Mouse (Mus musculus): ENCODE results near the gene Mapk8ip2. TPM values are rescaled to one million over a fixed set of nuclear protein-coding genes. Genes with fewer than 3 reads are reported as not detected.

The Mapk8ip2 gene
- total and polyA plus RNA-seq, 3 experiments: 0.04 TPM; not detected in 2

GRCm38 (mm10) chr15:89424621-89425020 is 29.1 kb upstream of the Mapk8ip2 start:
- DNase-seq (ENCODE audit: extremely low read depth): no peak
- Histone ChIP-seq H3K27me3 (replicated peaks) (no peaks in the 10 kb centered on the region), H3K4me2 (ENCODE audit: insufficient read depth, low read depth, poor library complexity, severe bottlenecking) (no peak overlapping the region), H3K9ac (ENCODE audit: insufficient read depth, low read depth) (no peak overlapping the region), H3K36me3 (replicated peaks in 1 of 2; ENCODE audit: control insufficient read depth in 1 of 2, insufficient read depth in 1 of 2, low read length in 1 of 2) (peaks cover 40 to 78% of the 10 kb centered on the region in 2 experiments), H3K4me3 (replicated peaks in 1 of 3; ENCODE audit: low read depth in 2 of 3, low read length in 2 of 3, poor library complexity in 1 of 3) (no peak overlapping the region), H3K27ac (ENCODE audit: insufficient read depth, low read depth) (no peak overlapping the region), H3K79me2 (replicated peaks; ENCODE audit: control insufficient read depth, extremely low read depth, insufficient read depth, poor library complexity, severe bottlenecking) (peaks cover 8% of the 10 kb centered on the region; the same call in 1 of the 2 replicates), H3K4me1 (ENCODE audit: control insufficient read depth in 1 of 2, insufficient read depth in 2 of 2) (peaks cover 0 to 6% of the 10 kb centered on the region in 2 experiments; a peak in 2 of 4 replicates), H3K9me3 (replicated peaks; ENCODE audit: low read length) (no peaks in the 10 kb centered on the region)
- dilution Hi-C loops (cut with MboI; ENCODE audit: extremely low pct_ligation_motif_present, extremely low pct_unique_long_range_greater_than_20kb, low sequenced_read_pairs) (no loop called here), in situ Hi-C loops (cut with MboI; ENCODE audit: low pct_ligation_motif_present, low pct_unique_long_range_greater_than_20kb, low sequenced_read_pairs) (loop anchor here (10.0 kb wide), 1 partner anchor 350 kb away; the partner anchor contains the start of gene Trabd)
- no peak for TF ChIP-seq E2F4 (IDR thresholded peaks at IDR 0.05; ENCODE audit: insufficient replicate concordance, low read depth, low read length)

- no peaks in the 10 kb centered on the region for H3K9me3 ChIP-seq (replicated peaks; ENCODE audit: low read length)
- DNase-seq (ENCODE audit: extremely low read depth): no peak
- H3K27me3 ChIP-seq (replicated peaks): no peaks in the 10 kb centered on the region
- TF ChIP-seq ZKSCAN1 (IDR thresholded peaks at IDR 0.05; ENCODE audit: borderline replicate concordance, low read depth, low read length): no peak
- H3K4me1 ChIP-seq (ENCODE audit: control insufficient read depth in 1 of 2, insufficient read depth in 2 of 2): peaks cover 0 to 6% of the 10 kb centered on the region in 2 experiments; a peak in 2 of 4 replicates
- no peak within 1 kb of the TSS for H3K9ac ChIP-seq (ENCODE audit: insufficient read depth, low read depth)
- H3K4me2 ChIP-seq (ENCODE audit: insufficient read depth, low read depth, poor library complexity, severe bottlenecking): no peak within 1 kb of the TSS
- dilution Hi-C loops (cut with MboI; ENCODE audit: extremely low pct_ligation_motif_present, extremely low pct_unique_long_range_greater_than_20kb, low sequenced_read_pairs) (no loop called here), in situ Hi-C loops (cut with MboI; ENCODE audit: low pct_ligation_motif_present, low pct_unique_long_range_greater_than_20kb, low sequenced_read_pairs) (loop anchor here (10.0 kb wide), 1 partner anchor 351 kb away; the partner anchor contains the start of gene Trabd)
- H3K27ac ChIP-seq (ENCODE audit: insufficient read depth, low read depth): no peak within 1 kb of the TSS
- peaks cover 32 to 69% of the 10 kb centered on the region in 2 experiments for H3K36me3 ChIP-seq (replicated peaks in 1 of 2; ENCODE audit: control insufficient read depth in 1 of 2, insufficient read depth in 1 of 2, low read length in 1 of 2)
- no peak within 1 kb of the TSS for H3K4me3 ChIP-seq (replicated peaks in 1 of 3; ENCODE audit: low read depth in 2 of 3, low read length in 2 of 3, poor library complexity in 1 of 3)
- H3K79me2 ChIP-seq (replicated peaks; ENCODE audit: control insufficient read depth, extremely low read depth, insufficient read depth, poor library complexity, severe bottlenecking): peaks cover 8% of the 10 kb centered on the region; the same call in 1 of the 2 replicates
Observed at GRCm38 (mm10) chr15:89425711-89426121, 28.0 kb upstream of the Mapk8ip2 start, which contains the start of gene Cpt1b. Gene Cpt1b, minus strand, starts transcription at chr15:89425863.

- no peaks in the 10 kb centered on the region for H3K9me3 ChIP-seq (replicated peaks; ENCODE audit: low read length)
- H3K4me1 ChIP-seq (ENCODE audit: control insufficient read depth in 1 of 2, insufficient read depth in 2 of 2): peaks cover 0 to 14% of the 10 kb centered on the region in 2 experiments; a peak in 2 of 4 replicates
- no peak for TF ChIP-seq MYC (IDR thresholded peaks at IDR 0.05; ENCODE audit: low read depth, low read length)
- TF ChIP-seq RCOR1 (conservative IDR thresholded peaks at IDR 0.05; ENCODE audit: low read depth, low read length): no peak
- TF ChIP-seq KAT2A (IDR thresholded peaks at IDR 0.05; ENCODE audit: insufficient replicate concordance, low read length): no peak
- TF ChIP-seq POLR2AphosphoS2 (IDR thresholded peaks at IDR 0.05; ENCODE audit: low read depth, low read length): no peak
- no peak for TF ChIP-seq SIN3A (IDR thresholded peaks at IDR 0.05; ENCODE audit: low read length)
- no peak for TF ChIP-seq ELF1 (IDR thresholded peaks at IDR 0.05; ENCODE audit: low read depth, low read length)
- no peak for TF ChIP-seq POLR2A (IDR thresholded peaks at IDR 0.05; ENCODE audit: low read depth, low read length)
- TF ChIP-seq MXI1 (IDR thresholded peaks at IDR 0.05; ENCODE audit: low read depth, low read length): no peak
- peaks cover 30 to 61% of the 10 kb centered on the region in 2 experiments for H3K36me3 ChIP-seq (replicated peaks in 1 of 2; ENCODE audit: control insufficient read depth in 1 of 2, insufficient read depth in 1 of 2, low read length in 1 of 2)
- H3K27ac ChIP-seq (ENCODE audit: insufficient read depth, low read depth): no peak overlapping the region
- no peaks in the 10 kb centered on the region for H3K27me3 ChIP-seq (replicated peaks)
- in situ Hi-C loops (cut with MboI; ENCODE audit: low pct_ligation_motif_present, low pct_unique_long_range_greater_than_20kb, low sequenced_read_pairs) (loop anchor here (10.0 kb wide), 1 partner anchor 352 kb away; the partner anchor contains the start of gene Trabd), dilution Hi-C loops (cut with MboI; ENCODE audit: extremely low pct_ligation_motif_present, extremely low pct_unique_long_range_greater_than_20kb, low sequenced_read_pairs) (no loop called here)
- no peak overlapping the region for H3K4me3 ChIP-seq (replicated peaks in 1 of 3; ENCODE audit: low read depth in 2 of 3, low read length in 2 of 3, poor library complexity in 1 of 3)
- H3K4me2 ChIP-seq (ENCODE audit: insufficient read depth, low read depth, poor library complexity, severe bottlenecking): no peak overlapping the region
- H3K79me2 ChIP-seq (replicated peaks; ENCODE audit: control insufficient read depth, extremely low read depth, insufficient read depth, poor library complexity, severe bottlenecking): peaks cover 12% of the 10 kb centered on the region
- H3K9ac ChIP-seq (ENCODE audit: insufficient read depth, low read depth): no peak overlapping the region
- no peak for DNase-seq (ENCODE audit: extremely low read depth)
Observed at GRCm38 (mm10) chr15:89426716-89427115, 27.0 kb upstream of the Mapk8ip2 start.
